Mouse (Mus musculus): ENCODE measurements around the gene Slc22a23. TPM values are rescaled to one million over a fixed set of nuclear protein-coding genes. Genes with fewer than 3 reads are reported as not detected.

Gene Slc22a23
- polyA plus RNA-seq, 1 experiment from 2014 or later = 5.5 TPM

DNA sequence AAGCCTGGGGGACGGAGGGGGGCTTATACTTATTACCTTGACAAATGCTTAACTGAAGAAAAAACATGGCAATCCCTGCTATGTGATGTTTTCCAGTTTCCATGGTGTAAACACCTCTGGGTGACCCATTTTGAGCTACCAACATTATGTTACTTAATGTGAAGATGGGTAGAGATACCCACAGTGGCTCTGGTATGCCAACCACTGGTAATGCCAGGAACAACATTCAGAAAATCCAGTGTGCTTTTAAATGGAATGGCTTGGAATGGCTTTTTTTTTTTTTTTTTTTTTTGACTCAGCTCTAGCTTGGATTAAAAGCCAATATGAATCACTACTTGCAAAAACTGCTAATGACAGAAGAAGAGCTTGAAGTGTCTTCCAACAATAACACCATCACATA is 8.1 kb downstream of the Slc22a23 start:
- Histone ChIP-seq H3K9ac (no peak overlapping the region), H3K27me3 (no peaks in the 10 kb centered on the region), H3K4me1 (no peaks in the 10 kb centered on the region), H3K36me3 (no peaks in the 10 kb centered on the region), H3K9me3 (no peaks in the 10 kb centered on the region), H3K27ac (no peak overlapping the region), H3K4me3 (no peak overlapping the region), H3K4me2 (replicated peaks) (no peak overlapping the region)
- 86% methylated on average over 1 of the region's 1 CpGs for WGBS
- ATAC-seq (ENCODE audit: insufficient number of reproducible peaks, insufficient read depth, low FRiP score, low TSS enrichment) = no peak

DNA sequence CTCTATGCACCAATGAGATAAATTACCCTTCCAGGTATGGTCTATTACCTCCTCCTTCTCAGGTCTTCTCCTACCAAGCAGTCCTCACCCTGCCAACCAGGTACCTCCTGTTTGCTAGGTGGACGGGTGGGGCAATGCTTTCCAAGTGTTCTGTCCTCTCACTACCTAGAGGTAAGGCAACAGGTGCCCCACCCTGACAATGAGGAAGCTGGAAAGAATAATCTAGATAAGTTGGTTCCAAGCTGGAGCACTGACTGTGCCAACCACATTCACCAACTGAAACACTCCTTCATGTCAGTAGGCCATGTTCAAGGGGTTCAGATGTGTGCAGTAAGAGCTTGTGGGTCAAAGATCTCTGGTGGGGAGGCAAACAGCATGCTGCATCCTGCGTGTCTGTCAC is 10.1 kb downstream of the Slc22a23 start:
- H3K9ac ChIP-seq = no peak overlapping the region
- H3K36me3 ChIP-seq = no peaks in the 10 kb centered on the region
- no peaks in the 10 kb centered on the region for H3K27me3 ChIP-seq
- H3K27ac ChIP-seq = no peak overlapping the region
- H3K4me1 ChIP-seq = no peaks in the 10 kb centered on the region
- WGBS = 84% methylated on average over 2 of the region's 2 CpGs
- no peak overlapping the region for H3K4me3 ChIP-seq
- H3K4me2 ChIP-seq (replicated peaks) = no peak overlapping the region
- H3K9me3 ChIP-seq = no peaks in the 10 kb centered on the region
- ATAC-seq (ENCODE audit: insufficient number of reproducible peaks, insufficient read depth, low FRiP score, low TSS enrichment) = no peak

DNA sequence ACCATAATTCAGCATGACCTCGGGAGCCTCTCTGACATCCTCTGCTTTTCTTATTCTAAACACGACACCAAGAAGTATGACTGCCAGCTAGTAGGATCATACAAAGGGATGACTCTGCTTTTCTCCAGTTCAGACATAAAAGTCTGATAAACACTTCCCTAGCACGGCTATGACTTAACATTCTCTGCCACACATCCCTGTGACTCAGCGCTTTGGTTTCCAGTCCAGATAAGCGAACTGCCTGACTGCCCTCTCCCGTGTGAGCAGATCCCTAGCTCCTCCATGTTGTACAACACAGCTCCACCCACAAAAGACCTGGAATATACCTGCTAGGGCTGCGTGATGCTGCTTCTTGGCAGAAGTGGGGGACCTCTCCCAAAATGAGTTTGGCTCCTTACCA is 12.2 kb downstream of the Slc22a23 start:
- 60% methylated on average over 7 of the region's 7 CpGs for WGBS
- ATAC-seq (ENCODE audit: insufficient number of reproducible peaks, insufficient read depth, low FRiP score, low TSS enrichment) = no peak
- no peak overlapping the region for H3K27ac ChIP-seq

DNA sequence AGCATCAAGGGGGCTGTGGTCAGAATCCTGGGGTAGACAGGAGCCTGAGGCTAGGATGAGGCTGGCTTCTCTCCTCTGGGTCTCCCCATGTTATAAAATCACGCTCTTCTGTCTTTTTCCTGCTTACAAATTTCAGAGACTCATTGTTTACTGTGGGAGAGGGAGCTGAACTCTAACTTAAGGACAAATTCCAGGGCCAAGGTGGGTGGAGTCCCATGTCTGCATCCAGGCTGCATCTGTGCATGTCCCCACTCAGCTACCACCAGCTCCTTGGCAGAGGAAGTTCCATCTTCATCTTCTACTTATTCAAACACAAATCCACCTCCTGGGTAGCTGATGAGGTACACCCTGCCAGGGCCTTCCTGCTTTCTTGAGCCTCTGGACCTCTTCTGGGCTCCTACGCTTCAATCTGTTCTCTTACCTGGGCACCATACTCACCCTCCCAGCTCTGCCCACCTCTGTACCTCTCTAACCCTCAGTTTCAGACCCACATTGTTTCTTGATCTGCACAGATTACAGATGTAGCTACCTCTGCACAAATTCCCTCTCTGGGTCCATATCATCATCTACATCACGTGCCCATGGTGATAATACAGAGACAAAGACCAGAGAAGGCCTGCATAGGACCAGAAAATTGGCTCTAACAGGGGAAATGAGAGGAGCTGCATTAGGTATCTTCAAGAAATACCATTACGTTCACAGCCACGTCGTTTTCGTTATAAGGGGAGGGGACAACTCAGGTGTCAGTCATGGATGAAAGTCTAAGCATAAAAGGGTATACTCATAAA is 13.4 kb downstream of the Slc22a23 start:
- WGBS = 88% methylated on average over 7 of the region's 7 CpGs
- no peak overlapping the region for H3K27ac ChIP-seq

More for the DNA sequence above, 12.2 kb downstream of the Slc22a23 start:
- no peaks in the 10 kb centered on the region for H3K36me3 ChIP-seq
- H3K4me3 ChIP-seq = no peak overlapping the region
- H3K27me3 ChIP-seq = no peaks in the 10 kb centered on the region
- H3K9ac ChIP-seq = no peak overlapping the region
- no peaks in the 10 kb centered on the region for H3K9me3 ChIP-seq
- no peak overlapping the region for H3K4me2 ChIP-seq (replicated peaks)
- H3K4me1 ChIP-seq = no peaks in the 10 kb centered on the region

DNA sequence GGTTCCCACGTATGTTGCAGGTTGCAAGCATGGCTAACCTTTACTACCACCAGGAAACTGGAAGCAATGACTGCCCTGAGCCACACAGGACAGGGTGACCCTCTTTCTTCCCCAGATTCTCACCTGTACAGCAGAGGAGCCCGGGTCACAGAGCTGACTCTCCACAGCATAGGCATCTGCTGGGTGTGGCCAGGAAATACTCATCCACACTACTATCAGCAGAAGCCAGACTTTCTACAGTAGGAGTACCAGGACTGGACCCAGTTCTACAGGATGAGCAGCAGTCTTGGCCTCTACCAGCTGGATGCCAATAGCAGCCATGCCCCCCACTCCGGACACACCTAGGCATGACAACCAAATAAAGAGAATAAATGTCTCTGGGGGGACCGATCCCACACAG is 15.4 kb downstream of the Slc22a23 start:
- no peak overlapping the region for H3K27ac ChIP-seq
- no peak overlapping the region for H3K4me3 ChIP-seq
- H3K4me2 ChIP-seq (replicated peaks) = no peak overlapping the region
- no peaks in the 10 kb centered on the region for H3K27me3 ChIP-seq
- H3K9me3 ChIP-seq = no peaks in the 10 kb centered on the region
- no peaks in the 10 kb centered on the region for H3K36me3 ChIP-seq
- WGBS = 83% methylated on average over 4 of the region's 4 CpGs
- no peak overlapping the region for H3K9ac ChIP-seq
- H3K4me1 ChIP-seq = no peaks in the 10 kb centered on the region
- ATAC-seq (ENCODE audit: insufficient number of reproducible peaks, insufficient read depth, low FRiP score, low TSS enrichment) = no peak

More for the DNA sequence above, 13.4 kb downstream of the Slc22a23 start:
- Histone ChIP-seq H3K4me3 (no peak overlapping the region), H3K4me2 (replicated peaks) (no peak overlapping the region), H3K27me3 (no peaks in the 10 kb centered on the region), H3K36me3 (no peaks in the 10 kb centered on the region), H3K4me1 (no peaks in the 10 kb centered on the region), H3K9me3 (no peaks in the 10 kb centered on the region), H3K9ac (no peak overlapping the region)
- ATAC-seq (ENCODE audit: insufficient number of reproducible peaks, insufficient read depth, low FRiP score, low TSS enrichment) = no peak

DNA sequence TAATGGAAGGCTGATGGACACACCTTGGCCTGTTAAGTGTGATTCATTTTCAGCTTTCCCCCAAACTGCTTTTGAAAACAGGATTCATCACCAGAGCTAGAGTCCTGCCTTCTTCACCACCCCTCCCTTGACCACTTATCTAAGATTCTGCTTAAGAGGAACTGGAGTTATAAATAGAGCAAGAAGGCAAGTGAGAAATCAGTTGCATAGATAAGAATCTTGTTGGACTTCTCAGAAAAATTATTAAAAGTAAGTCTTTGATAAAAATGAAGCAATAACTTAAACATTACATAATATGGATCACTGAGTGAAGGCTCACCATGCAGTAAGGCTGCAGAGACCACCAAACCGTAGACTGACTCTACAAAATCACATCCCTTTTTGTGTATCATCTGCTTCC is 18.0 kb downstream of the Slc22a23 start:
- Histone ChIP-seq H3K9me3 (no peaks in the 10 kb centered on the region), H3K4me1 (no peaks in the 10 kb centered on the region), H3K27ac (no peak overlapping the region), H3K4me3 (no peak overlapping the region), H3K9ac (no peak overlapping the region), H3K27me3 (no peaks in the 10 kb centered on the region), H3K36me3 (no peaks in the 10 kb centered on the region), H3K4me2 (replicated peaks) (no peak overlapping the region)
- ATAC-seq (ENCODE audit: insufficient number of reproducible peaks, insufficient read depth, low FRiP score, low TSS enrichment) = no peak
- 93% methylated on average over 1 of the region's 1 CpGs for WGBS

DNA sequence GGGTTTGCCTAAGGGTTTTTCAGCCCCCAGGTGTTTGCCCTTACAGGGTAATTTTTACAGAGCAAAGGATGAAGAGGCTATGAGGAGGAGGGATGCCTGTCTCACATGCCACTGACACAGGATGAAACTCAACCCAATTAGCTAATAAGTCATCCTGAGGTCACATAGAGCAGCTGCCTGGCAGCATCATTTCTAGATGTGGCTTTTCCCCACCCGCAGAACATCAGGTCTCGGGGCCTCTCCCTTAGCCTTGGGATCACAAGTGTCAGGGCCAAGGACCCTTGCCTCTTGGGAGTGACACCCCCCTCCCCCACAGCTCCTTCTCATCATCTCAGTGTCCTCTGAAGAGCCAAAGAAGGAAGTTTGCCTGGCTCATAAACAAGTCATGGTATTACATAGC is 21.6 kb downstream of the Slc22a23 start:
- Histone ChIP-seq H3K36me3 (no peaks in the 10 kb centered on the region), H3K27ac (no peak overlapping the region), H3K9ac (no peak overlapping the region), H3K4me1 (no peaks in the 10 kb centered on the region), H3K4me2 (replicated peaks) (no peak overlapping the region), H3K9me3 (no peaks in the 10 kb centered on the region), H3K4me3 (no peak overlapping the region), H3K27me3 (no peaks in the 10 kb centered on the region)
- WGBS = 47% methylated on average over 2 of the region's 2 CpGs
- no peak for ATAC-seq (ENCODE audit: insufficient number of reproducible peaks, insufficient read depth, low FRiP score, low TSS enrichment)

DNA sequence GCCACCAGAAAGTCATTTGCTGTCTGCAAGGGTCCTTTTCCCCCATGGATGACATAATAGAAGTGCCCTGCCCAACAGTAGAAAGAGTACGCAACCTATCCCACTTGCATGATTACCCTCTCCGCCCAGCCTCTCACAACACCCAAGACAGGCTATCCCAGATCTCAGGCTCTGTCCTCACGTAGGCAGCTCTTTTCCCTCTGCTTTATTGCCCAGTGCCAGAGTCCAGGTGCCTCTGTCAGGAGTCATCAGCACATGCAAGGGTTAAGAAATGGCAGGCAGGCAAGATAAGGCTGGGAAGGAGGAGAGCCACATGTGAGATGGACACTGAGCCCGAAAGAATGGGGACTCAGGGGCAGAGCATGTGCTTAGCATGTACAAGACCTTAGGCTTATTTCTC is 24.5 kb downstream of the Slc22a23 start:
- ATAC-seq (ENCODE audit: insufficient number of reproducible peaks, insufficient read depth, low FRiP score, low TSS enrichment) = no peak
- 96% methylated on average over 4 of the region's 4 CpGs for WGBS
- Histone ChIP-seq H3K27me3 (no peaks in the 10 kb centered on the region), H3K4me2 (replicated peaks) (no peak overlapping the region), H3K36me3 (no peaks in the 10 kb centered on the region), H3K4me1 (no peaks in the 10 kb centered on the region), H3K9me3 (no peaks in the 10 kb centered on the region), H3K4me3 (no peak overlapping the region), H3K27ac (no peak overlapping the region), H3K9ac (no peak overlapping the region)

DNA sequence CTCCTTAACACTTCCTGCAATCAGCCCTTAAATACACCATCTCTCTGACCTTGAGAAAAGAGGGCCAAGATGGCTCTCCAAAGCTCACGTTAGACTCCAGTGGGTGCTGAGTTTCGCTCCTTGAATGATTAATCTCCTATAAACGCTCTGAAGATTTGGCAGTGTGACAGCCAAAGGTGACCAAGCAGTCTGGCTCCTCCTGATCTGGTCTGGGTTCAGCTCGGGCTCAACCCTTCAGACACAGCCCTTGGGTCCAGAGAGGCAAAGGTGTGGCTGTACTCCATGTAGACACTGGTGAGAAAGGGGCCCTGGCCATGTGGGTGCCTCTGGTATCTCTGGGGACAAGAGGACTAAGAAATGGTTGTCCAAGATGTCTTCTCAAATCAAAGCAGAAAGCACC is 27.9 kb downstream of the Slc22a23 start:
- Histone ChIP-seq H3K4me1 (no peaks in the 10 kb centered on the region), H3K36me3 (no peaks in the 10 kb centered on the region), H3K4me2 (replicated peaks) (no peak overlapping the region), H3K27me3 (no peaks in the 10 kb centered on the region), H3K27ac (no peak overlapping the region), H3K4me3 (no peak overlapping the region), H3K9ac (no peak overlapping the region), H3K9me3 (no peaks in the 10 kb centered on the region)
- ATAC-seq (ENCODE audit: insufficient number of reproducible peaks, insufficient read depth, low FRiP score, low TSS enrichment) = no peak
- 85% methylated on average over 4 of the region's 4 CpGs for WGBS

DNA sequence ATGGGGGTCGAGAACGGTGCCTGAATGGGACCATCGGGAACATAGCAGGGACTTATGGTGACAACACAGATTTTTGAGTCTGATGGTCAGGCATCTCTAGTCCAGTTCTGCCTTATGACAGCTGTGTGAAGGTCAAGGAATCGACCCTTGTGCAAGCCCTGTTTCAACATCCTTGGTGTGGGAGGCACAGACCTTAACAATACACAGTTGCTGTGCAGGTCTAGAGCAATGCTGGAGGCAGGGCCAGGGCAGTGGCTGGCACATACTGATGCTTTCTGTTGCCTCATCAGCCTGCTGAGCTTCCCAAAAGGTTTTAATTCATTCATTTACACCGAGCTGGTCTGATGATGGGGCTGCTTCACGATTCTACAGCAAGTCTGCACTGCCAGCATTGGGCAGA is 28.5 kb downstream of the Slc22a23 start:
- ATAC-seq (ENCODE audit: insufficient number of reproducible peaks, insufficient read depth, low FRiP score, low TSS enrichment) = no peak
- Histone ChIP-seq H3K4me3 (no peak overlapping the region), H3K36me3 (no peaks in the 10 kb centered on the region), H3K4me2 (replicated peaks) (no peak overlapping the region), H3K27ac (no peak overlapping the region), H3K9ac (no peak overlapping the region), H3K4me1 (no peaks in the 10 kb centered on the region), H3K9me3 (no peaks in the 10 kb centered on the region), H3K27me3 (no peaks in the 10 kb centered on the region)
- 90% methylated on average over 6 of the region's 6 CpGs for WGBS

DNA sequence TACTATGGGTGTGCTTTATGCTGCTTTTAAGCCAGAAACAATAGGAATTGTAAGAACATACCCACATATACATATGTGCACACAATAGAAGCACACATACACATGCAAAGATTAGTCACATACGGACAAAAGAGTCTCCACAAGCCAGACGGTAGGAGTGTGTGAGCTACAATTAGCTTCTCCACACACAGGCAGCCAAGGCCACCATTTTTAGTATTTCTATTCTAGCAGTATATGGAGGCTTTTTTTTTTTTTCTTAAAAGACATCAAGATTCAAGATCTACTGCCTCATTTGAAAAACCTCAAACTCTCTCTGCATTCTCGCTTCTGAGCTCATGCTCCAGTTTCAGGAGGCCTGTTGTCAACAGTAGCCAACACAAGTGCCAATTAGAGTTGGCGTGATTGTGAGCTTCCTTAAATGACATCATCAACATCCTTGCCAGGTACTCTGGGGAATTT is 31.9 kb downstream of the Slc22a23 start:
- no peak for ATAC-seq (ENCODE audit: insufficient number of reproducible peaks, insufficient read depth, low FRiP score, low TSS enrichment)
- Histone ChIP-seq H3K4me3 (no peak overlapping the region), H3K9me3 (no peaks in the 10 kb centered on the region), H3K4me1 (no peaks in the 10 kb centered on the region), H3K27ac (no peak overlapping the region), H3K36me3 (no peaks in the 10 kb centered on the region), H3K9ac (no peak overlapping the region), H3K4me2 (replicated peaks) (no peak overlapping the region), H3K27me3 (no peaks in the 10 kb centered on the region)
- 67% methylated on average over 4 of the region's 4 CpGs for WGBS

DNA sequence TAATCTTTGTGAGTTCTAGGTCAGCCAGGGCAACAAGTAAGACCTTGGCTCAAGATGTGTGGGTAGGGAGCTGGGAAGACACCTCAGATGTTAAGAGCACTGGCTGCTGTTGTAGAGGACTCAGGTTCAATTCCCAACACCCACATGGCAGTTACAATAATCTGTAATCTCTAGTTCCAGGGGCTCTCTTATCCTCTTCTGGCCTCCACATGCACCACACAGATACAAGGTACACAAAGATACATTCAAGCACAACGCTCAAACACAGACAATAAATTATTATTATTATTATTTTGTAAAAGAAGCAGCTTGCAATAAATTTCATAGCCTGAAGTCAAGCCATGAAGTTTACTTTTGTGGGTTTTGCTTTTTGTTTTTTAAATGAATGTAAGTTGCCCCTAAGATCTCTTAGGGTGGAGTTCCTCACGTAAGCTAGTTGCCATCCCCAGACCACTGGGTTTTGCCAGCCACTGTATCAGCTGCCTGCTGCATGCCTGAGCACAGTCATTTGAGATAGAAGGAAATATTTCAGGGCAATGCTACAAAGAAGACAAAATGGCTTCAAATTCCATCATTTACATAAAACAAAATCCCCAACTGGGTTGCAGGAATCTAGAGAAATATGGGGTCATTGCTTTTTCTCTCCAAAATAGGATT is 32.5 kb downstream of the Slc22a23 start:
- H3K4me1 ChIP-seq = no peaks in the 10 kb centered on the region
- H3K27ac ChIP-seq = no peak overlapping the region
- no peaks in the 10 kb centered on the region for H3K9me3 ChIP-seq
- no peak for ATAC-seq (ENCODE audit: insufficient number of reproducible peaks, insufficient read depth, low FRiP score, low TSS enrichment)
- no peaks in the 10 kb centered on the region for H3K27me3 ChIP-seq
- no peak overlapping the region for H3K4me2 ChIP-seq (replicated peaks)
- WGBS = 81% methylated on average over 2 of the region's 2 CpGs
- no peak overlapping the region for H3K4me3 ChIP-seq
- no peak overlapping the region for H3K9ac ChIP-seq
- H3K36me3 ChIP-seq = no peaks in the 10 kb centered on the region

All from embryonic facial prominence, embryonic 12.5 days (tissue).